ENCODE assay signal across 19 mouse cellular contexts in genomic region chr4:43604751-43605685, GRCm38 (mm10). TPM values are rescaled to one million over a fixed set of nuclear protein-coding genes. Genes with fewer than 3 reads are reported as not detected.
DNase-seq lines count a peak whose midpoint lies in the region; ATAC-seq and TF ChIP-seq lines count a peak whose summit lies in the region.
"Had no signal": no experiment of that assay in that cellular context is flagged by ENCODE, and none has a peak within 500 bp of the region (broad histone marks: within the 10 kb centered on the region; RNA-seq: fewer than 3 reads in every experiment).

No protein-coding gene starts in this region.

- H3K4me2 ChIP-seq in liver, embryonic 15.5 days: peak overlapping the region; percentile 72
- H3K4me2 ChIP-seq in stomach, postnatal 0 days (replicated peaks; ENCODE audit: low read depth): no peak overlapping the region
- no peak overlapping the region for H3K4me2 ChIP-seq in neural tube, embryonic 15.5 days
- H3K4me2 ChIP-seq: embryonic facial prominence, embryonic 15.5 days; hindbrain, embryonic 14.5 days; limb, embryonic 15.5 days; neural tube, embryonic 12.5 days had no signal

- peak overlapping the region; percentile 52 for H3K9ac ChIP-seq in liver, embryonic 15.5 days
- H3K9ac ChIP-seq in stomach, postnatal 0 days (ENCODE audit: low read length): no peak overlapping the region
- no peak overlapping the region for H3K9ac ChIP-seq in neural tube, embryonic 15.5 days (replicated peaks)
- H3K9ac ChIP-seq: embryonic facial prominence, embryonic 15.5 days; hindbrain, embryonic 14.5 days; limb, embryonic 15.5 days; neural tube, embryonic 12.5 days had no signal

- intact Hi-C loops in left cerebral cortex, adult 2 months (cut with DNase I): no loop called here

- H3K36me3 ChIP-seq in liver, embryonic 15.5 days (replicated peaks): no peaks in the 10 kb centered on the region
- no peaks in the 10 kb centered on the region for H3K36me3 ChIP-seq in stomach, postnatal 0 days (ENCODE audit: control insufficient read depth, insufficient read depth, low read length)
- no peaks in the 10 kb centered on the region for H3K36me3 ChIP-seq in neural tube, embryonic 15.5 days
- H3K36me3 ChIP-seq: embryonic facial prominence, embryonic 15.5 days; heart, embryonic 10.5 days; limb, embryonic 15.5 days; neural tube, embryonic 12.5 days had no signal

- peak; percentile 52 to 62 for DNase-seq in spleen, postnatal 10 days (ENCODE audit: low spot score in 2 of 2)
- DNase-seq in spleen, adult 18-20 months: no peak
- DNase-seq in stomach, postnatal 0 days (ENCODE audit: low spot score): no peak
- no peak for DNase-seq in T-cell, adult 2 months (ENCODE audit: low spot score)
- DNase-seq in left cerebral cortex, adult 2 months (ENCODE audit: extremely low spot score in 1 of 2, low spot score in 2 of 2): no peak
- DNase-seq: cerebellum, postnatal 36 days; midbrain, embryonic 14.5 days; right cerebral cortex, postnatal 4 days had no signal

- H3K27ac ChIP-seq in liver, embryonic 15.5 days (replicated peaks): peak overlapping the region; percentile 94
- no peak overlapping the region for H3K27ac ChIP-seq in stomach, postnatal 0 days (replicated peaks)
- H3K27ac ChIP-seq in neural tube, embryonic 15.5 days (replicated peaks): no peak overlapping the region
- H3K27ac ChIP-seq in left cerebral cortex, adult 2 months: no peak overlapping the region
- H3K27ac ChIP-seq: embryonic facial prominence, embryonic 15.5 days; heart, embryonic 10.5 days; hindbrain, embryonic 14.5 days; kidney, postnatal 0 days; limb, embryonic 15.5 days; neural tube, embryonic 12.5 days had no signal

- TF ChIP-seq CTCF in stomach, postnatal 0 days (IDR thresholded peaks at IDR 0.05; ENCODE audit: low read depth): no peak
- TF ChIP-seq CTCF in left cerebral cortex, adult 2 months (IDR thresholded peaks at IDR 0.05): no peak

- no peak for TF ChIP-seq EP300 in stomach, postnatal 0 days (optimal IDR thresholded peaks at IDR 0.05)

- no peaks in the 10 kb centered on the region for H3K9me3 ChIP-seq in liver, embryonic 15.5 days (replicated peaks)
- H3K9me3 ChIP-seq in stomach, postnatal 0 days (ENCODE audit: control insufficient read depth, low read length): no peaks in the 10 kb centered on the region
- no peaks in the 10 kb centered on the region for H3K9me3 ChIP-seq in neural tube, embryonic 15.5 days (replicated peaks)
- H3K9me3 ChIP-seq: embryonic facial prominence, embryonic 15.5 days; heart, embryonic 10.5 days; limb, embryonic 15.5 days; neural tube, embryonic 12.5 days had no signal

- H3K4me3 ChIP-seq in liver, embryonic 15.5 days (replicated peaks): peak overlapping the region; percentile 24
- no peak overlapping the region for H3K4me3 ChIP-seq in stomach, postnatal 0 days (ENCODE audit: low read depth, low read length)
- no peak overlapping the region for H3K4me3 ChIP-seq in neural tube, embryonic 15.5 days (replicated peaks)
- no peak overlapping the region for H3K4me3 ChIP-seq in left cerebral cortex, adult 2 months
- H3K4me3 ChIP-seq: embryonic facial prominence, embryonic 15.5 days; heart, embryonic 10.5 days; limb, embryonic 15.5 days; neural tube, embryonic 12.5 days had no signal

- no peaks in the 10 kb centered on the region for H3K27me3 ChIP-seq in liver, embryonic 15.5 days
- H3K27me3 ChIP-seq in stomach, postnatal 0 days (ENCODE audit: control insufficient read depth, insufficient read depth, low read length): no peaks in the 10 kb centered on the region
- H3K27me3 ChIP-seq in neural tube, embryonic 15.5 days (replicated peaks): no peaks in the 10 kb centered on the region
- H3K27me3 ChIP-seq: embryonic facial prominence, embryonic 15.5 days; limb, embryonic 15.5 days; neural tube, embryonic 12.5 days had no signal

- 30% methylated on average over 9 of the region's 9 CpGs for WGBS in liver, embryonic 15.5 days (ENCODE audit: insufficient replicate concordance)
- WGBS in stomach, postnatal 0 days: 47% methylated on average over 9 of the region's 9 CpGs
- WGBS in neural tube, embryonic 15.5 days: 86% methylated on average over 9 of the region's 9 CpGs

- peaks cover 62% of the 10 kb centered on the region for H3K4me1 ChIP-seq in liver, embryonic 15.5 days (replicated peaks)
- no peaks in the 10 kb centered on the region for H3K4me1 ChIP-seq in stomach, postnatal 0 days (replicated peaks; ENCODE audit: control insufficient read depth, insufficient read depth)
- H3K4me1 ChIP-seq in neural tube, embryonic 15.5 days: no peaks in the 10 kb centered on the region
- H3K4me1 ChIP-seq: embryonic facial prominence, embryonic 15.5 days; limb, embryonic 15.5 days; neural tube, embryonic 12.5 days had no signal

- ATAC-seq in common myeloid progenitor, adult 5-6 weeks (replicated peaks; ENCODE audit: low read depth, poor library complexity, severe bottlenecking): peak; percentile 92
- peak; percentile 98 for ATAC-seq in liver, embryonic 15.5 days (ENCODE audit: insufficient read depth)
- ATAC-seq in stomach, postnatal 0 days (ENCODE audit: low FRiP score, low TSS enrichment): peak; percentile 91
- ATAC-seq in neural tube, embryonic 15.5 days (ENCODE audit: low FRiP score): no peak
- ATAC-seq: activated CD4-positive, CD25-positive, alpha-beta regulatory T cell, adult 4 months had no signal

RNA-seq across cellular contexts. Expression of gene Msmp, which starts 20.7 kb away (rescaled TPM):
- not detected in 2 replicates for total RNA-seq in common myeloid progenitor, adult 5-6 weeks (2017)
- polyA plus RNA-seq in liver, embryonic 15.5 days (2015; fragmentation: Nextera tagmentation; extraction: Ambion mirVana): 0.58 TPM in 1 of 2 replicates, not detected in the other
- 0.25 and 0.34 TPM in 2 replicates for polyA plus RNA-seq in stomach, postnatal 0 days (2015; fragmentation: Nextera tagmentation; extraction: Ambion mirVana)
- 1.2 and 1.5 TPM in 2 replicates for polyA plus RNA-seq in neural tube, embryonic 15.5 days (2015; fragmentation: Nextera tagmentation; extraction: Ambion mirVana)
- not detected for total RNA-seq in left cerebral cortex, adult 2 months (2021)
- total RNA-seq: layer of hippocampus, postnatal 25 days had no signal
- polyA plus RNA-seq: activated CD4-positive, CD25-positive, alpha-beta regulatory T cell, adult 4 months had no signal

RNA-seq across cellular contexts. Expression of gene Gba2, which starts 26.3 kb away (rescaled TPM):
- 10.2 and 11.8 TPM in 2 replicates for total RNA-seq in common myeloid progenitor, adult 5-6 weeks (2017)
- polyA plus RNA-seq in liver, embryonic 15.5 days (2015; fragmentation: Nextera tagmentation; extraction: Ambion mirVana): 16.7 and 18.8 TPM in 2 replicates
- polyA plus RNA-seq in stomach, postnatal 0 days (2015; fragmentation: Nextera tagmentation; extraction: Ambion mirVana): 25.0 and 26.1 TPM in 2 replicates
- polyA plus RNA-seq in neural tube, embryonic 15.5 days (2015; fragmentation: Nextera tagmentation; extraction: Ambion mirVana): 48.1 and 54.5 TPM in 2 replicates
- total RNA-seq in left cerebral cortex, adult 2 months (2021): 10 to 100 TPM; 69.2 to 70.6 TPM

RNA-seq across cellular contexts. Expression of gene Rgp1, which starts 26.5 kb away (rescaled TPM):
- total RNA-seq in common myeloid progenitor, adult 5-6 weeks (2017): 14.4 and 35.2 TPM in 2 replicates
- 13.6 and 15.7 TPM in 2 replicates for polyA plus RNA-seq in liver, embryonic 15.5 days (2015; fragmentation: Nextera tagmentation; extraction: Ambion mirVana)
- 11.7 and 13.0 TPM in 2 replicates for polyA plus RNA-seq in stomach, postnatal 0 days (2015; fragmentation: Nextera tagmentation; extraction: Ambion mirVana)
- 22.0 and 23.9 TPM in 2 replicates for polyA plus RNA-seq in neural tube, embryonic 15.5 days (2015; fragmentation: Nextera tagmentation; extraction: Ambion mirVana)
- 10 to 100 TPM; 49.6 to 55.4 TPM for total RNA-seq in left cerebral cortex, adult 2 months (2021)

RNA-seq across cellular contexts. Expression of gene Npr2, which starts 26.7 kb away (rescaled TPM):
- 0.39 and 0.96 TPM in 2 replicates for total RNA-seq in common myeloid progenitor, adult 5-6 weeks (2017)
- 0.70 and 0.88 TPM in 2 replicates for polyA plus RNA-seq in liver, embryonic 15.5 days (2015; fragmentation: Nextera tagmentation; extraction: Ambion mirVana)
- 4.8 and 6.7 TPM in 2 replicates for polyA plus RNA-seq in stomach, postnatal 0 days (2015; fragmentation: Nextera tagmentation; extraction: Ambion mirVana)
- polyA plus RNA-seq in neural tube, embryonic 15.5 days (2015; fragmentation: Nextera tagmentation; extraction: Ambion mirVana): 12.9 and 16.1 TPM in 2 replicates
- 10 to 100 TPM; 60.9 to 62.0 TPM for total RNA-seq in left cerebral cortex, adult 2 months (2021)
- polyA plus RNA-seq: activated CD4-positive, CD25-positive, alpha-beta regulatory T cell, adult 4 months had no signal

RNA-seq across cellular contexts. Expression of gene Tln1, which starts 42.5 kb away (rescaled TPM):
- total RNA-seq in common myeloid progenitor, adult 5-6 weeks (2017): 262 and 295 TPM in 2 replicates
- 37.5 and 40.3 TPM in 2 replicates for polyA plus RNA-seq in liver, embryonic 15.5 days (2015; fragmentation: Nextera tagmentation; extraction: Ambion mirVana)
- polyA plus RNA-seq in stomach, postnatal 0 days (2015; fragmentation: Nextera tagmentation; extraction: Ambion mirVana): 42.7 and 60.3 TPM in 2 replicates
- 63.5 and 70.8 TPM in 2 replicates for polyA plus RNA-seq in neural tube, embryonic 15.5 days (2015; fragmentation: Nextera tagmentation; extraction: Ambion mirVana)
- total RNA-seq in left cerebral cortex, adult 2 months (2021): 10 to 100 TPM; 50.7 to 52.2 TPM

Comparison
In these comparisons a context has a peak if more than half of its experiments do, and no peak if none do; other contexts are left out.
1. DNase-seq: peak in spleen, postnatal 10 days (2 of 2); none in spleen, adult 18-20 months (0 of 2), stomach, postnatal 0 days (single experiment), T-cell, adult 2 months (single experiment) and left cerebral cortex, adult 2 months (0 of 2).